Mouse (Mus musculus) inflammation-experienced regulatory T-cells, adult 6 months (primary cell): Measurements from ENCODE around the gene Mcoln2. TPM values are rescaled to one million over a fixed set of nuclear protein-coding genes. Genes with fewer than 3 reads are reported as not detected.
"Not testable (repeated sequence)": the region's sequence is repeated elsewhere in the genome, so short reads cannot be mapped to it uniquely, and the experiment has no call there.

Source experiments
- ATAC-seq: one replicate; pipeline ENCODE4 v1.8.0; 2017
- polyA plus RNA-seq, 3 experiments: library from polyadenylated mRNA; unstranded; fragments of 100-300 nt; shearing (Covaris generic); gene quantifications; one replicate each; pipeline ENCODE4 v1.2.1; 2017

Mcoln2 gene
- polyA plus RNA-seq, 3 experiments from 2014 or later: 3.9 to 8.4 (median 7.9) TPM

- no peak for ATAC-seq
These were observed 40.3 kb downstream of the Mcoln2 start for GRCm38 (mm10) chr3:146189933-146190332.

GRCm38 (mm10) chr3:146192507-146192906, 42.9 kb downstream of the Mcoln2 start:
- peak; percentile 81 for ATAC-seq

- ATAC-seq: no peak
These were observed 45.5 kb downstream of the Mcoln2 start for GRCm38 (mm10) chr3:146195153-146195552.

GRCm38 (mm10) chr3:146196301-146196700, 46.7 kb downstream of the Mcoln2 start:
- ATAC-seq: no peak

GRCm38 (mm10) chr3:146196780-146197743, 47.4 kb downstream of the Mcoln2 start:
- no peak for ATAC-seq

- no peak for ATAC-seq
These were observed 48.2 kb downstream of the Mcoln2 start for GRCm38 (mm10) chr3:146197785-146198184.

GRCm38 (mm10) chr3:146198803-146199481, 49.3 kb downstream of the Mcoln2 start:
- no peak for ATAC-seq

GRCm38 (mm10) chr3:146199486-146199885, 49.9 kb downstream of the Mcoln2 start:
- ATAC-seq: no peak

GRCm38 (mm10) chr3:146204375-146204774, 54.7 kb downstream of the Mcoln2 start:
- ATAC-seq: no peak

- no peak for ATAC-seq
These were observed 55.7 kb downstream of the Mcoln2 start for GRCm38 (mm10) chr3:146205305-146205704.

- no peak for ATAC-seq
These were observed 57.0 kb downstream of the Mcoln2 start for GRCm38 (mm10) chr3:146206635-146207034.

- peak; percentile 52 for ATAC-seq
These were observed 57.8 kb downstream of the Mcoln2 start for GRCm38 (mm10) chr3:146207440-146207839.

GRCm38 (mm10) chr3:146209759-146210158, 60.1 kb downstream of the Mcoln2 start:
- not testable (repeated sequence) for ATAC-seq

GRCm38 (mm10) chr3:146211141-146211747, 61.6 kb downstream of the Mcoln2 start:
- ATAC-seq: no peak

GRCm38 (mm10) chr3:146211964-146212363, 62.3 kb downstream of the Mcoln2 start:
- ATAC-seq: no peak

- no peak for ATAC-seq
These were observed 63.7 kb downstream of the Mcoln2 start for GRCm38 (mm10) chr3:146213336-146213735.

- ATAC-seq: no peak
These were observed 66.9 kb downstream of the Mcoln2 start for GRCm38 (mm10) chr3:146216561-146216960.

GRCm38 (mm10) chr3:146220776-146221486, 71.3 kb downstream of the Mcoln2 start, which contains the start of gene Lpar3:
TSS of gene Lpar3 (plus strand) at chr3:146220963.
- ATAC-seq: peak; percentile 28

GRCm38 (mm10) chr3:146224271-146224670, 74.6 kb downstream of the Mcoln2 start:
- ATAC-seq: no peak

GRCm38 (mm10) chr3:146225061-146225761, 75.6 kb downstream of the Mcoln2 start:
- no peak for ATAC-seq

GRCm38 (mm10) chr3:146227427-146227826, 77.8 kb downstream of the Mcoln2 start:
- ATAC-seq: no peak
